Mouse (Mus musculus): ENCODE results near the gene Prss29. TPM values are rescaled to one million over a fixed set of nuclear protein-coding genes. Genes with fewer than 3 reads are reported as not detected.

The Prss29 gene
- polyA plus RNA-seq (2012) = not detected in 2 replicates

GRCm38 (mm10) chr17:25318354-25318753 lies at the start of gene Prss29:
Gene Prss29 (plus strand): TSS chr17:25318654.

DNA sequence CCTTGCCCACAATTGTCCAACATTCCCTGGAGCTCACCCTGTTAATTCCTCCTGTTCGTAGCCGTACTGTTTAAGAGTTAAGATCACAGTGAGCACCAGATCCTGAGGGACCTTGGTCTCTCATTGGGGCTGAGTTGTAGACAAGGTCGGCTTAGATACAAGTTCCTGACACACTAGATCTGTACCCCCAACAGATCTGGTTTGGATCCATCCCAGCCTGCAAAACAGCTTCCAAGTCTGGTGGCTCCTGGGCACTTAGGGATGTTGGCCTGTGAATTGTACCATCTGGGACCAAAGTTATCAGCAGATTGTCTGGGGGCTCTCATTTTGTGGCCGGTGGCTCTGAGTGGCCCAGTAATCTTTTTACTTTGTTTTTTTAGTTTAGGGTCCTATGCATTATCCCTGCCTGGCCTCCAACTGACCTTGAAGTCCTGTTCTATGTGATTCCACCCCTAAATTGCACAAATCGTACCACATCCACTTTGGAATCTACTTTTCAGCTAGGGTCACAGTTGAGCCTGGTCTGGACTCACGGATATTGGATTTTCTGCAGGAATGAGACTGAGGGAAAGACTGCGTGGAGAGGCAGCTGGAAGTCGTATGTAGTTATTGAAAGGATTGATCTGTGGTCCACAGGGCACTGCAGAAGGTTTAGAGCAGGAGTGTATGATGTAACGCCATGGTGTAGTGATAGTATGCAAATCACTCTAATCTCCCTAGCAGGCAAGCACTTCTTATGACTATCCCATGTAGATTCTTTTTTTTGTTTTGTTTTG lies 43.7 kb upstream of the Prss29 start, which contains the start of gene Ube2i:
Ube2i (minus strand) TSS at position 52 of the 776 bp plus-strand sequence.

GRCm38 (mm10) chr17:25298094-25298493 lies 20.4 kb upstream of the Prss29 start, which contains the start of gene Prss34:
Gene Prss34 (plus strand): TSS chr17:25298394.

DNA sequence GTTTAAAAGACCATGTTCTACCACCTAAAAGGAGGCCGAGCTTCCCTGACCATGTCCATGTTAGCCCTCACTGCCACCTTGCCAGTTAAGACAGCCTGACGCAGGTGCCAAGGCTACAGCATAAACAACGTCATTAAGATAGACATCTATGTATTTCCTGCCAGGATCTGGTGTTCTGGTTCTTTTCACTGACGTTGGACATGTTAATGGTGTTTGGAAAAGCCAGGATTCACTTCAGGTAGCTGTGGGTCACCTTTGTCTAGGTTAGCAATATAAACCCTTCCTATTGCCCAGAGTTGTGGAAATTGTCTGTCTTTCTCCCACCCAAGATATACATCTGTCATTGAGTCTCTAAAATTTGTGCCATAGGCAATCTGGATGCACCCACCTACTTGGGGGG lies 10.1 kb upstream of the Prss29 start, which contains the start of gene Prss28:
Prss28 (plus strand) TSS at position 301 of the 400 bp plus-strand sequence.

DNA sequence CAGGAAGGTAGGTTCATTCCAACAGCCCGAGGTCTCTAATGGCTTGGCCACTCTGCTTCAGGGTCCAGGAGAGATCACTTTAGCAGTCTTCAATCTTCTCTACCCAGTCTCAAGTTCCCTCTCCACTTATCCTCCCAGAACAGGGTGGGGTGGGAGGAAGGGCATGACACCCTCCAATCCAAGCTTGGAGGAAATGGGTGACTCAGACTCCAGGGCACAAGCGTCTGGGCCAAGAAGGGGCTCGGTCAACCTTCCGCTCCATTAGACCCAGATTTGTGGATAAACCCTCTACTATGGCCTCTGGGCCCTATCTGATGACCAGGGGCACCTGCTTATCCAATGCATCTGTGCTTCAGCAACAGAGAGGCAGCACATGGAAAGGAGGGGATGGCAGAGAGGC lies 27.0 kb downstream of the Prss29 start, which contains the start of gene Tpsab1:
Tpsab1 (minus strand) TSS at position 101 of the 400 bp plus-strand sequence.

GRCm38 (mm10) chr17:25366005-25366404 lies 47.6 kb downstream of the Prss29 start, which contains the start of gene Tpsb2:
Gene Tpsb2 (plus strand): TSS chr17:25366305.

DNA sequence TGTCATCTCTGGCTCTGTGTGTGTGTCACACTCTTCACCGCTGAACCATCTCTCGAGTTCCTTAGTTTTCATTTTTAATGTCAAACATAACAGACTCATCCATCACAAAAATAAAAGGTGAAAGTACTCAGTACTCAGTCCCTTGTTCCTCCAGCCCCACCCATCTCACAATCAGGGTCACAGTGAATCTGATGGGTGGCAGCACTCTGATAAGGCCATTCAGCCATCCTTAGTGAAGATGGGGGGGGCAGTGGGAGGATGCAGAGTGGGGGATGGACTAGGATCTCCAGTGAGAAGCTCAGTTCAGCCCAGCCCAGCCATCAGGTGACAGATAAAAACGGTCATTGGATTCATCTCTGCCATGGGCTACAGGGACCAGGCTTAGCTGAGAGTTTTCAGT lies 50.5 kb downstream of the Prss29 start, which contains the start of gene Tpsg1:
Tpsg1 (plus strand) TSS at position 301 of the 400 bp plus-strand sequence.

Other genes with a start within 250 kb of the Prss29 start
- not detected in 2 replicates for gene Tmem204, start 235.1 kb upstream of the Prss29 start, polyA plus RNA-seq (2012)
- gene Telo2, start 202.7 kb upstream of the Prss29 start, polyA plus RNA-seq (2012) = 38.2 and 47.2 TPM in 2 replicates
- gene Ptx4, start 197.9 kb upstream of the Prss29 start, polyA plus RNA-seq (2012) = 0.05 TPM in 1 of 2 replicates, not detected in the other
- 20.5 and 22.9 TPM in 2 replicates for gene Clcn7, start 185.3 kb upstream of the Prss29 start, polyA plus RNA-seq (2012)
- not detected in 2 replicates for gene Ccdc154, start 156.2 kb upstream of the Prss29 start, polyA plus RNA-seq (2012)
- gene Gm38655, start 143.2 kb upstream of the Prss29 start, polyA plus RNA-seq (2012) = not detected in 2 replicates
- 22.4 and 24.1 TPM in 2 replicates for gene BC003965, start 134.1 kb upstream of the Prss29 start, polyA plus RNA-seq (2012)
- 35.4 and 53.1 TPM in 2 replicates for gene Unkl, start 130.3 kb upstream of the Prss29 start, polyA plus RNA-seq (2012)
- gene Gnptg, start 78.5 kb upstream of the Prss29 start, polyA plus RNA-seq (2012) = 17.5 and 21.9 TPM in 2 replicates
- 12.3 and 13.5 TPM in 2 replicates for gene Tsr3, start 78.5 kb upstream of the Prss29 start, polyA plus RNA-seq (2012)
- 19.0 and 20.3 TPM in 2 replicates for gene Baiap3, start 62.3 kb upstream of the Prss29 start, polyA plus RNA-seq (2012)
- 334 and 403 TPM in 2 replicates for gene Ube2i, start 44.0 kb upstream of the Prss29 start, polyA plus RNA-seq (2012)
- 55.9 and 60.0 TPM in 2 replicates for gene Prss34, start 20.3 kb upstream of the Prss29 start, polyA plus RNA-seq (2012)
- not detected in 2 replicates for gene Prss28, start 10.0 kb upstream of the Prss29 start, polyA plus RNA-seq (2012)
- not detected in 2 replicates for gene Tpsab1, start 26.9 kb downstream of the Prss29 start, polyA plus RNA-seq (2012)
- not detected in 2 replicates for gene Tpsb2, start 47.7 kb downstream of the Prss29 start, polyA plus RNA-seq (2012)
- gene Tpsg1, start 50.6 kb downstream of the Prss29 start, polyA plus RNA-seq (2012) = not detected in 2 replicates
- gene Cacna1h, start 115.1 kb downstream of the Prss29 start, polyA plus RNA-seq (2012) = 1.4 and 1.6 TPM in 2 replicates
- gene Tekt4, start 136.0 kb downstream of the Prss29 start, polyA plus RNA-seq (2012) = not detected in 2 replicates
- gene Sstr5, start 178.6 kb downstream of the Prss29 start, polyA plus RNA-seq (2012) = not detected in 2 replicates

All from megakaryocyte-erythroid progenitor cell, adult 5 weeks (primary cell).